Mouse (Mus musculus): ENCODE measurements around the gene Ciz1. TPM values are rescaled to one million over a fixed set of nuclear protein-coding genes. Genes with fewer than 3 reads are reported as not detected.
"Not testable (repeated sequence)": the region's sequence is repeated elsewhere in the genome, so short reads cannot be mapped to it uniquely, and the experiment has no call there.

Ciz1 gene
- polyA plus RNA-seq, 2 experiments = 13.1 to 40.3 TPM

GRCm38 (mm10) chr2:32360741-32361140, 8.6 kb downstream of the Ciz1 start:
- Histone ChIP-seq H3K27me3 (ENCODE audit: control insufficient read depth, insufficient read depth, low read length) (no peaks in the 10 kb centered on the region), H3K36me3 (replicated peaks; ENCODE audit: control insufficient read depth, insufficient read depth, low read depth) (no peaks in the 10 kb centered on the region), H3K4me1 (replicated peaks; ENCODE audit: control insufficient read depth in 2 of 2, insufficient read depth in 2 of 2, low read length in 1 of 2) (peaks cover 14 to 15% of the 10 kb centered on the region in 2 experiments), H3K9ac (replicated peaks) (peak overlapping the region; percentile 85), H3K4me3 (ENCODE audit: insufficient read depth in 1 of 2, low read depth in 2 of 2, low read length in 2 of 2) (peak overlapping the region; percentile 69 to 90), H3K9me3 (ENCODE audit: control insufficient read depth, low read length) (no peaks in the 10 kb centered on the region), H3K27ac (peak overlapping the region; percentile 51), H3K4me2 (ENCODE audit: low read depth) (peak overlapping the region; percentile 98)
- 5% methylated on average over 14 of the region's 14 CpGs for WGBS (ENCODE audit: insufficient replicate concordance)
- no peak for TF ChIP-seq CTCF (IDR thresholded peaks at IDR 0.05; ENCODE audit: low read depth)
- DNase-seq (ENCODE audit: low read depth in 3 of 3, low spot score in 3 of 3) (peak; percentile 61 to 70 (median 62)), ATAC-seq (ENCODE audit: insufficient read depth) (no peak)

- peak; percentile 66 for ATAC-seq (ENCODE audit: insufficient read depth)
- under 1% methylated on average over 24 of the region's 24 CpGs for WGBS (ENCODE audit: insufficient replicate concordance)
- peak; percentile 64 to 75 (median 69) for DNase-seq (ENCODE audit: low read depth in 3 of 3, low spot score in 3 of 3)
- Histone ChIP-seq H3K9ac (replicated peaks) (peak overlapping the region; percentile 85), H3K27ac (peak overlapping the region; percentile 51), H3K4me1 (replicated peaks; ENCODE audit: control insufficient read depth in 2 of 2, insufficient read depth in 2 of 2, low read length in 1 of 2) (peaks cover 14 to 15% of the 10 kb centered on the region in 2 experiments), H3K36me3 (replicated peaks; ENCODE audit: control insufficient read depth, insufficient read depth, low read depth) (no peaks in the 10 kb centered on the region), H3K4me2 (ENCODE audit: low read depth) (peak overlapping the region; percentile 98), H3K4me3 (ENCODE audit: insufficient read depth in 1 of 2, low read depth in 2 of 2, low read length in 2 of 2) (peak overlapping the region; percentile 69 to 90), H3K9me3 (ENCODE audit: control insufficient read depth, low read length) (no peaks in the 10 kb centered on the region), H3K27me3 (ENCODE audit: control insufficient read depth, insufficient read depth, low read length) (no peaks in the 10 kb centered on the region)
- no peak for TF ChIP-seq EP300 (IDR thresholded peaks at IDR 0.05; ENCODE audit: low read depth)
- TF ChIP-seq CTCF (IDR thresholded peaks at IDR 0.05; ENCODE audit: low read depth) = peak; percentile 90
These were observed 9.3 kb downstream of the Ciz1 start for GRCm38 (mm10) chr2:32361437-32361836.

GRCm38 (mm10) chr2:32362274-32362673, 10.1 kb downstream of the Ciz1 start:
- WGBS (ENCODE audit: insufficient replicate concordance) = 13% methylated on average over 5 of the region's 5 CpGs
- H3K9me3 ChIP-seq (ENCODE audit: control insufficient read depth, low read length); H3K27me3 ChIP-seq (ENCODE audit: control insufficient read depth, insufficient read depth, low read length); H3K36me3 ChIP-seq (replicated peaks; ENCODE audit: control insufficient read depth, insufficient read depth, low read depth); ATAC-seq (ENCODE audit: insufficient read depth); DNase-seq (ENCODE audit: low read depth in 3 of 3, low spot score in 3 of 3): not testable (repeated sequence)
- Histone ChIP-seq H3K9ac (replicated peaks) (peak overlapping the region; percentile 83), H3K4me3 (ENCODE audit: insufficient read depth in 1 of 2, low read depth in 2 of 2, low read length in 2 of 2) (peak overlapping the region; percentile 74 to 84), H3K4me2 (ENCODE audit: low read depth) (peak overlapping the region; percentile 98), H3K27ac (peak overlapping the region; percentile 76), H3K4me1 (replicated peaks; ENCODE audit: control insufficient read depth in 2 of 2, insufficient read depth in 2 of 2, low read length in 1 of 2) (peaks cover 14 to 15% of the 10 kb centered on the region in 2 experiments)

- TF ChIP-seq EP300 (IDR thresholded peaks at IDR 0.05; ENCODE audit: low read depth) (no peak), CTCF (IDR thresholded peaks at IDR 0.05; ENCODE audit: low read depth) (peak; percentile 83)
- peak overlapping the region; percentile 74 to 84 for H3K4me3 ChIP-seq (ENCODE audit: insufficient read depth in 1 of 2, low read depth in 2 of 2, low read length in 2 of 2)
- no peaks in the 10 kb centered on the region for H3K9me3 ChIP-seq (ENCODE audit: control insufficient read depth, low read length)
- no peaks in the 10 kb centered on the region for H3K27me3 ChIP-seq (ENCODE audit: control insufficient read depth, insufficient read depth, low read length)
- H3K27ac ChIP-seq = peak overlapping the region; percentile 76
- ATAC-seq (ENCODE audit: insufficient read depth) (peak; percentile 80), DNase-seq (ENCODE audit: low read depth in 3 of 3, low spot score in 3 of 3) (peak; percentile 75 to 81 (median 75))
- under 1% methylated on average over 53 of the region's 53 CpGs for WGBS (ENCODE audit: insufficient replicate concordance)
- H3K4me1 ChIP-seq (replicated peaks; ENCODE audit: control insufficient read depth in 2 of 2, insufficient read depth in 2 of 2, low read length in 1 of 2) = peaks cover 14 to 15% of the 10 kb centered on the region in 2 experiments
- peak overlapping the region; percentile 98 for H3K4me2 ChIP-seq (ENCODE audit: low read depth)
- H3K9ac ChIP-seq (replicated peaks) = peak overlapping the region; percentile 83
- H3K36me3 ChIP-seq (replicated peaks; ENCODE audit: control insufficient read depth, insufficient read depth, low read depth) = peaks cover 4% of the 10 kb centered on the region
These were observed 10.8 kb downstream of the Ciz1 start for GRCm38 (mm10) chr2:32362817-32363340.

- WGBS (ENCODE audit: insufficient replicate concordance) = 9% methylated on average over 19 of the region's 19 CpGs
- H3K4me1 ChIP-seq (replicated peaks; ENCODE audit: control insufficient read depth in 2 of 2, insufficient read depth in 2 of 2, low read length in 1 of 2) = peaks cover 14 to 15% of the 10 kb centered on the region in 2 experiments
- H3K9ac ChIP-seq (replicated peaks) = peak overlapping the region; percentile 83
- peaks cover 7% of the 10 kb centered on the region for H3K36me3 ChIP-seq (replicated peaks; ENCODE audit: control insufficient read depth, insufficient read depth, low read depth)
- peak overlapping the region; percentile 76 for H3K27ac ChIP-seq
- peak overlapping the region; percentile 74 to 84 for H3K4me3 ChIP-seq (ENCODE audit: insufficient read depth in 1 of 2, low read depth in 2 of 2, low read length in 2 of 2)
- peak; percentile 45 to 62 (median 58) for DNase-seq (ENCODE audit: low read depth in 3 of 3, low spot score in 3 of 3)
- no peaks in the 10 kb centered on the region for H3K9me3 ChIP-seq (ENCODE audit: control insufficient read depth, low read length)
- ATAC-seq (ENCODE audit: insufficient read depth) = peak; percentile 56
- no peak for TF ChIP-seq EP300 (IDR thresholded peaks at IDR 0.05; ENCODE audit: low read depth)
- TF ChIP-seq CTCF (IDR thresholded peaks at IDR 0.05; ENCODE audit: low read depth) = no peak
- no peaks in the 10 kb centered on the region for H3K27me3 ChIP-seq (ENCODE audit: control insufficient read depth, insufficient read depth, low read length)
- H3K4me2 ChIP-seq (ENCODE audit: low read depth) = peak overlapping the region; percentile 98
These were observed 11.4 kb downstream of the Ciz1 start for GRCm38 (mm10) chr2:32363376-32364106.
